Mouse (Mus musculus): Measurements from ENCODE around the gene Olfr1238.

The Olfr1238 gene

DNA sequence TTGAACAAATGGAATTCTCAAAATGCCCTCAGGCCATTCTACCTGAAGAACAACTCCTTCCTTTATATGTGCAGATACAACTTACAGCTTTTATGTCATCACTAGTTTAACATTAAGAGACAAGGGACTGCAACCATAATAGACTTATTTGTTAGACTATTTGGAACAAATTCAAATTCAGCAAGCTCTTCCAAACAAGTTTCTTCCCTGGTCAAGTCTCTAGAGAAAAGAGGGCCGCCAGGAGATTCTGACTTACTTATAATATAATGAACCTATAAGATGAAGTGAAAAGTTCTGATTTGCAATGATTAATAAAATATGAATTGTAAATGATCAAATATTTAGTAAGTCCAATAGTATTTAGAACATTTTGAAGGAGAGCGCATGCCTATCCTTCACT lies at the start of gene Olfr1238:
Gene Olfr1238, minus strand, starts transcription at position 101 of the 400 bp plus-strand sequence.
- no peak for DNase-seq (ENCODE audit: low spot score)

DNA sequence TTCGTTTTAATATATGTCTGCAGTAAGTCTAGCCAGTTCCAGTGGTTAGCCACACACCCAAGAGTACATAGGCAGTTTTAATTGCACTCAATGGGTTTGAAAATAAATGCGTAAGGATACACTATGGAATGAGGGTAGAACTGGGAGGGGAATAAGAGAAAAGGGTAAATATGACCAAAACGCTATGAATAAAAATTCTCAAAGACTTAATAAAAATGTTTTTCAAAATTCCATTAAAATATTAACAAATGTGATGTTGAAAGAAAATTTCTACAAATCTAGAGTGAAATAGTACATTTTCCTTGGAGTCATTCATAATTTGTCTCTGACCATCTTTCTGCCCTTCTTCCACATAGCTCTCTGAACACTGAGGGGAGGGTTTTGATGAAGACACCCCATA lies 33.4 kb upstream of the Olfr1238 start, which contains the start of gene Olfr1240:
Gene Olfr1240, minus strand, starts transcription at position 101 of the 400 bp plus-strand sequence.
- no peak for DNase-seq (ENCODE audit: low spot score)

DNA sequence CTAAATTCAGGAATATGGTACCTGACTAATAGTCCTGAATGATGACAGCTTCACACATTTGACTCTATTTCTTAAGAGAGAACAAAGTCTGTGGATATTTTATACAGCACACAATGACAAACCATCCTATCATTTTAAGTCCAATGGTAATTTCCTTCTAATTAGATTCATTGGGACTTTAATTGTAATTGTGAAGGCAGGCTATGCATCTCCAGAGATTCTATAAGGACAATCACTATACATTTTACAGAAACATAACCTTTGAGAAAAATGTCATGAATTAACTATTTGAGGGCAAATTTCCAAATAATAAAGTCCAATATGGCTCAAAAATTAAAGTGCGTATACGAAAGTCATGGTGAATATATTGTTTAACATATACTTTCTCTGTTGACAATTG lies 10.8 kb upstream of the Olfr1238 start, which contains the start of gene Olfr1239:
Gene Olfr1239, minus strand, starts transcription at position 101 of the 400 bp plus-strand sequence.
- DNase-seq (ENCODE audit: low spot score), result no peak

DNA sequence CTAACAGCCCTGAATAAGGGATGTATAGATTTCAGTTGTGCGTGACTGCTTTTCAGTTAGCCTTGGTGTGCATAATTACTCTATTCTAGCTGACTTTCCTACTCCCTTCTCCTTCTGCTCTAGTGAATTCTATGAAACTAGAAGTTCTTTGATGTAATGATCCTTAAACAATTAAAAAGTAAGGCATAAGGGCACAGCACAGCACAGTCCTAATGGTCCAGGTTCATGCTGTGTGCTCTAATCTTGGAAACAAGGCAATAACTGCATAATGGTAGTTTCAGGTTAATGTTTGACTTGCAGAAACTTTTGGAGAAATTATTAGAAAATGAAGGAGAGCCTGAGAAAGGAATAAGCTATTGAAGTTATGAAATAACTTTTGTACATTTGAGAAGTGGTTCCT lies 5.1 kb upstream of the Olfr1238 start:
- no peak for DNase-seq (ENCODE audit: low spot score)

DNA sequence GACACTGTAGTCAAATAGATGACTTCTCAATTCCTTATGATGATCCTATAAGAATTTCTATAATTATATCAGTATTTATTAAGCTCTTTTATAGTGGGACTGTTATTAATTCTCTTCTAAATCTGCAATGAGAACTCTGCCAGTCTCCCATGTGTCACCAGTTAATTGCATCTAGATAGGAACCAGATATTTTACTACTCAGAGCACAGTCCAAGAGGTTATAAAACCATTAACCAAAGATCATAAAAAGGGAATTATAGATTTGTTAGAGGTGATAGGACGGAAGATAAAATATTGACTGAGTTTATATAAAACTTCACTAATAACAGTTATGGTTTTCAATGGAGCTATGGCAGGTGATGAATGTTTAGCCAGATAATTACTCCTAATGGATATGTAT lies 8.6 kb downstream of the Olfr1238 start:
- DNase-seq (ENCODE audit: low spot score), result no peak

- DNase-seq (ENCODE audit: low spot score), result no peak
Observed at GRCm38 (mm10) chr2:89364765-89365164, 44.7 kb downstream of the Olfr1238 start, which contains the start of gene Olfr1234. Gene Olfr1234, minus strand, starts transcription at chr2:89364865.
